Mouse (Mus musculus): ENCODE results near the gene Slco4a1. TPM values are rescaled to one million over a fixed set of nuclear protein-coding genes. Genes with fewer than 3 reads are reported as not detected.

The Slco4a1 gene
- polyA plus RNA-seq, 1 experiment from 2014 or later: 4.1 TPM

GRCm38 (mm10) chr2:180485306-180485705 is 29.3 kb downstream of the Slco4a1 start:
- Histone ChIP-seq H3K4me1 (peaks cover 51% of the 10 kb centered on the region), H3K27me3 (peaks cover 26% of the 10 kb centered on the region), H3K9ac (no peak overlapping the region)

GRCm38 (mm10) chr2:180488210-180488751 is 32.2 kb downstream of the Slco4a1 start:
- H3K4me1 ChIP-seq: peaks cover 29% of the 10 kb centered on the region
- peak overlapping the region; percentile 27 for H3K4me3 ChIP-seq (replicated peaks)
- WGBS: 5% methylated on average over 17 of the region's 17 CpGs
- peak overlapping the region; percentile 80 for H3K27ac ChIP-seq
- peak overlapping the region; percentile 33 for H3K9ac ChIP-seq
- H3K27me3 ChIP-seq: peaks cover 12% of the 10 kb centered on the region; the same call in 1 of the 2 replicates
- no peaks in the 10 kb centered on the region for H3K9me3 ChIP-seq
- ATAC-seq (ENCODE audit: low FRiP score): peak; percentile 87
- H3K4me2 ChIP-seq: peak overlapping the region; percentile 47
- no peaks in the 10 kb centered on the region for H3K36me3 ChIP-seq (replicated peaks)

More at GRCm38 (mm10) chr2:180485306-180485705, 29.3 kb downstream of the Slco4a1 start:
- ATAC-seq (ENCODE audit: low FRiP score): no peak
- 37% methylated on average over 3 of the region's 3 CpGs for WGBS
- Histone ChIP-seq H3K4me3 (replicated peaks) (no peak overlapping the region), H3K4me2 (no peak overlapping the region), H3K27ac (peak overlapping the region; percentile 44), H3K36me3 (replicated peaks) (no peaks in the 10 kb centered on the region), H3K9me3 (no peaks in the 10 kb centered on the region)

DNA sequence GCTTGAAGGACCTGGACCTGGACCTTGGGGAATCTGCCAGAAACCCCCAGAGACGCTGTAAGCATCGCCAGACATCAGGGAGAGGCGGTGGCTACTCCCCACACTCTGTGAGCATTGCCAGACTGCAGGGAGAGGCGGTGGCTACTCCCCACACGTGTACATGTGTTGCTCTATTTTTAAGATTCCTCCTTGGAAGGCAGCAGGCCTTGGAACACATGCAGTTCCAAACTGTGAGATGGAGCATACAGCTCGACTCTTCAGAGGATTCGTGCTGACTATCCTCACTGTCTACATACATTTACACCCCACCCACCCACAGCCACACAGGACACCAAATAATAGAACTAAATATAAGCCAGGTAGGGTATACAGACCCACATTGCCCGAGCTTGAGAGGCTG is 39.9 kb downstream of the Slco4a1 start:
- Histone ChIP-seq H3K9me3 (no peaks in the 10 kb centered on the region), H3K27ac (no peak overlapping the region), H3K27me3 (peaks cover 51% of the 10 kb centered on the region), H3K4me2 (no peak overlapping the region), H3K9ac (no peak overlapping the region), H3K4me3 (replicated peaks) (no peak overlapping the region), H3K4me1 (peaks cover 21% of the 10 kb centered on the region), H3K36me3 (replicated peaks) (no peaks in the 10 kb centered on the region)
- WGBS: 74% methylated on average over 8 of the region's 8 CpGs
- no peak for ATAC-seq (ENCODE audit: low FRiP score)

DNA sequence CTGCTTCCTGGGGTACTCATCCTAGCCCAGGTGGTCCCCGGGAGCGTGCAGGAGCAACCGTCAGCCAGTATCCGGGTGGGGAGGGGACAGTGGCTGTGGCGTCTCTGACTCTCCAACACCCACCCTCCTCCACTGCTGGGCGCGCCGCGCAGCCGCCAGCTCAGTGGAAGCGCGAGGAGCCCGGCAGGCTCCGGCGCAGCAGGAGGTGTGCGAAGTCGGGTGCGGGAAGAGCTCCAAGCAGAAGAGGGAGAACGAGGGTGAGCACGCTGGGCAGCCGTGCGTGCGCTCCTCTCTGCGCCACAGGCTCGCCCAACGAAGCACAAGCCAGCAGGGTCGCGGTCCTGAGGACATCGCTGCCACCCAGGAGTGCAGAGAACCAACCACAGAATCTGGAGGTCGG is 43.7 kb downstream of the Slco4a1 start, which contains the start of gene Ntsr1:
Ntsr1 (plus strand) TSS at position 236 of the 400 bp plus-strand sequence.
- Histone ChIP-seq H3K36me3 (replicated peaks) (no peaks in the 10 kb centered on the region), H3K27me3 (peaks cover 75% of the 10 kb centered on the region), H3K9me3 (no peaks in the 10 kb centered on the region), H3K4me1 (peaks cover 29% of the 10 kb centered on the region), H3K27ac (no peak within 1 kb of the TSS), H3K4me3 (replicated peaks) (peak within 1 kb of the TSS; percentile 37), H3K9ac (peak within 1 kb of the TSS; percentile 48), H3K4me2 (peak within 1 kb of the TSS; percentile 59)
- ATAC-seq (ENCODE audit: low FRiP score): peak; percentile 49; the same call in 1 of the 2 replicates
- under 1% methylated on average over 30 of the region's 30 CpGs for WGBS

- no peaks in the 10 kb centered on the region for H3K9me3 ChIP-seq
- 52% methylated on average over 13 of the region's 13 CpGs for WGBS
- H3K36me3 ChIP-seq (replicated peaks): no peaks in the 10 kb centered on the region
- H3K27me3 ChIP-seq: peaks cover 77% of the 10 kb centered on the region
- peaks cover 29% of the 10 kb centered on the region for H3K4me1 ChIP-seq
- peak overlapping the region; percentile 37; the same call in 1 of the 2 replicates for H3K4me3 ChIP-seq (replicated peaks)
- ATAC-seq (ENCODE audit: low FRiP score): no peak
- no peak overlapping the region for H3K27ac ChIP-seq
- no peak overlapping the region for H3K9ac ChIP-seq
- H3K4me2 ChIP-seq: peak overlapping the region; percentile 59
Observed at GRCm38 (mm10) chr2:180500726-180501125, 44.7 kb downstream of the Slco4a1 start.

DNA sequence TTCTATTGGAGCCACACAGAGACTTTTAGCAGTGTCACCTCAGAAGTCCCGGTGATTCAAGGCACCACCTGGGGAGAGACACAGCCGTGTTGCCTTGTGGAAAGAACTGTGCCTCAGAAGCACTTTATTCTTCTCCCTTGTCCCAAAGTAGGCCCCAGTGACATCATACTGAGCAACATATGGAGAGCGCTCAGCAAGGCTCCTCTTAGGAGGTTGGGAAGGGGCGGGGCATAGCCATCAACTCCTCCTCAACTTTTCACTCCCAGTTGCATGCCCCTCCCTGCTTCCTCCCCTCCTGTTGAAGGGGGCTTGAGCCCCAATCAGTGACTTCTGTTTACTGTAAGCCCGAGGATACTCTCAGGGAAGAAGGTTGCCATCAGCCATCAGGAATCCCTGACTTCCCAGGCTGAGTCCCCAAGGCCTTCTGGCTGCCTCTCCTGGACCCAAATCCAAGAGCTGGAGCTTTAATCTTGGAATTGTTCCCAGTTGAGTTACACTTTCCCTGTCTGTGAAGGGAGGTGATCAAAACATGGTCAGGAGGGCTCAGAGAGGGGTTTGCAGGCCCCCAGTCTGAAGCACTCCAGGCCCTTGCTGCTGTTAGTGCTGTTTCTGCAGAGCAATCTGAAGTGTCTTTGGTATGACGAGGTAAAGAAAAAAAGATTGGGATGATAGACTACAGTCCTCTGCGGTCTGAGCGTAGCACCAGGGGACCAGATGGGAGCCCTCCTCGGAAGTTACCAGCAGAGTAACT is 45.3 kb downstream of the Slco4a1 start:
- no peaks in the 10 kb centered on the region for H3K36me3 ChIP-seq (replicated peaks)
- no peaks in the 10 kb centered on the region for H3K9me3 ChIP-seq
- no peak overlapping the region for H3K27ac ChIP-seq
- no peak overlapping the region for H3K4me3 ChIP-seq (replicated peaks)
- no peak overlapping the region for H3K9ac ChIP-seq
- ATAC-seq (ENCODE audit: low FRiP score): peak; percentile 27; the same call in 1 of the 2 replicates
- H3K4me2 ChIP-seq: no peak overlapping the region
- H3K4me1 ChIP-seq: peaks cover 34% of the 10 kb centered on the region
- peaks cover 84% of the 10 kb centered on the region for H3K27me3 ChIP-seq
- WGBS: 48% methylated on average over 9 of the region's 9 CpGs

- H3K4me3 ChIP-seq (replicated peaks): no peak overlapping the region
- peaks cover 35% of the 10 kb centered on the region for H3K4me1 ChIP-seq
- no peak overlapping the region for H3K4me2 ChIP-seq
- H3K9ac ChIP-seq: peak overlapping the region; percentile 8
- H3K9me3 ChIP-seq: no peaks in the 10 kb centered on the region
- 29% methylated on average over 5 of the region's 5 CpGs for WGBS
- H3K36me3 ChIP-seq (replicated peaks): no peaks in the 10 kb centered on the region
- H3K27ac ChIP-seq: peak overlapping the region; percentile 77
- peak; percentile 36; the same call in 1 of the 2 replicates for ATAC-seq (ENCODE audit: low FRiP score)
- H3K27me3 ChIP-seq: peaks cover 51% of the 10 kb centered on the region
Observed at GRCm38 (mm10) chr2:180506281-180506680, 50.2 kb downstream of the Slco4a1 start.

GRCm38 (mm10) chr2:180508455-180509115 is 52.5 kb downstream of the Slco4a1 start:
- ATAC-seq (ENCODE audit: low FRiP score): no peak
- no peaks in the 10 kb centered on the region for H3K36me3 ChIP-seq (replicated peaks)
- 63% methylated on average over 14 of the region's 14 CpGs for WGBS
- H3K4me2 ChIP-seq: no peak overlapping the region; the same call in 1 of the 2 replicates
- H3K27me3 ChIP-seq: peaks cover 50% of the 10 kb centered on the region
- H3K27ac ChIP-seq: no peak overlapping the region
- H3K9ac ChIP-seq: no peak overlapping the region
- no peaks in the 10 kb centered on the region for H3K9me3 ChIP-seq
- no peak overlapping the region for H3K4me3 ChIP-seq (replicated peaks)
- peaks cover 38% of the 10 kb centered on the region for H3K4me1 ChIP-seq

- 92% methylated on average over 5 of the region's 5 CpGs for WGBS
- H3K27me3 ChIP-seq: peaks cover 49% of the 10 kb centered on the region
- H3K4me3 ChIP-seq (replicated peaks): no peak overlapping the region
- H3K9ac ChIP-seq: no peak overlapping the region
- H3K4me1 ChIP-seq: peaks cover 42% of the 10 kb centered on the region
- no peaks in the 10 kb centered on the region for H3K36me3 ChIP-seq (replicated peaks)
- no peak for ATAC-seq (ENCODE audit: low FRiP score)
- H3K27ac ChIP-seq: no peak overlapping the region
- no peaks in the 10 kb centered on the region for H3K9me3 ChIP-seq
- no peak overlapping the region for H3K4me2 ChIP-seq
Observed at GRCm38 (mm10) chr2:180510867-180511266, 54.8 kb downstream of the Slco4a1 start.

DNA sequence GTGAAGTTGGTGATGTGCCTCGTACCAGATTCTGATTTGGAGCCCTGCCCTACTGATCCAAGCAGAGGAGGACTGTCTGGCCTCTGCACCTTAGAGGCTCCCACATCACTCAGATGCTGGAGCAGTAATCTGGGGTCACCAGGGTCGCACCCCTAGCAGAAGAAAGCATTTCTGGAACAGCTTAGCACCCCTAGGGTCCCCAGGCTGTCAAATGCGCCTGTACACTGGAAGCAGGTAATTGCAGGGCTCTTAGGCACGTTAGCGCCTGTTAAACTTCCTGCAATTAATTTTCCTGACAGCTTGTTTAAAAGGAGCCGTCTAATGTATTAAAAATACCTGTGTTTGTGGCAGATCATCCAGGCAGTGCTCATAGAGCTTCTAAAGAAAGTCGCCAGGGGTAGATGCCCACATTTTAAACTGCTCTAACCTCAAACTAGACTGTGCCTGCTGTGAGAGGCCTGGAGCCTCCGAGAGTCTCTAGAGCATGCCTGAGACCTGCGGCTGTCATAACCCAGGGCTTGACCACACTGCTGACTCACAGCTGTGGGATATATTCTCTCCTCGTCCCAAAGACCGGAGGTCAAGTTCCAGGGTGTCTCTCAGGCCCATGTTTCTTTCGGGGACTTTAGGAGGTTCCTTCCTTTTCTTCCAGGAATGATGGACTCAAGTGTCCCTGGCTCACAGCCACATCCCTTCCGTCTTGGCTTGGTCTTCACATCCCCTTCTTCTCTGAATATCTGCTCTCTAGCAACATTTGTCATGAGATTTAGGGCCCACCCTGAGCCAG is 56.0 kb downstream of the Slco4a1 start:
- Histone ChIP-seq H3K4me1 (peaks cover 31% of the 10 kb centered on the region), H3K4me3 (replicated peaks) (no peak overlapping the region), H3K27ac (no peak overlapping the region), H3K4me2 (no peak overlapping the region), H3K27me3 (peaks cover 47% of the 10 kb centered on the region), H3K9me3 (no peaks in the 10 kb centered on the region), H3K36me3 (replicated peaks) (no peaks in the 10 kb centered on the region), H3K9ac (no peak overlapping the region)
- no peak for ATAC-seq (ENCODE audit: low FRiP score)
- WGBS: 70% methylated on average over 13 of the region's 13 CpGs

DNA sequence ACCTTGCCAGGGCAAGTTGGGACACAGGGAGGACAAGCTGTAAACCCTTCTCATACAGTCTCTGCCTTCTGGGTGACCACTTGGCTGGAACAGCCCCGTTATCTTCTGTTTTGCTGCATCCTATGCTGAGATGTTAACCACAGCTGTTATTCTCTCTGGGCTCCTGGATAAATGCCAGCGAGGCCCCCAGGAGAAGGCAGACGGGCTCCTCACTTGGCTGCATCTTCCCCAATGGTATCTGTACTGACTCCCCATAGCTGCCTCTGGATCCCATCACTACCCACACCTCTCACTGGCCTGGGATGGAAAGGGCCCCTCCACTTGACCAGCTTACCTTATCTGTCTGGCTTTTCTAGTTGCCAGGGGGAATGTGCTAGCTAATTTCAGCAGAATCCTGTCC is 57.0 kb downstream of the Slco4a1 start:
- H3K4me3 ChIP-seq (replicated peaks): no peak overlapping the region
- no peaks in the 10 kb centered on the region for H3K36me3 ChIP-seq (replicated peaks)
- H3K9ac ChIP-seq: no peak overlapping the region
- no peak overlapping the region for H3K4me2 ChIP-seq
- H3K27me3 ChIP-seq: peaks cover 47% of the 10 kb centered on the region
- 60% methylated on average over 3 of the region's 3 CpGs for WGBS
- H3K9me3 ChIP-seq: no peaks in the 10 kb centered on the region
- H3K4me1 ChIP-seq: peaks cover 29% of the 10 kb centered on the region
- H3K27ac ChIP-seq: no peak overlapping the region
- no peak for ATAC-seq (ENCODE audit: low FRiP score)

- peaks cover 21% of the 10 kb centered on the region for H3K4me1 ChIP-seq
Observed at GRCm38 (mm10) chr2:180513835-180514234, 57.8 kb downstream of the Slco4a1 start.

More at GRCm38 (mm10) chr2:180513835-180514234, 57.8 kb downstream of the Slco4a1 start:
- 17% methylated on average over 4 of the region's 4 CpGs for WGBS
- Histone ChIP-seq H3K9ac (no peak overlapping the region), H3K4me2 (no peak overlapping the region), H3K36me3 (replicated peaks) (no peaks in the 10 kb centered on the region), H3K27me3 (peaks cover 47% of the 10 kb centered on the region), H3K27ac (no peak overlapping the region), H3K4me3 (replicated peaks) (no peak overlapping the region), H3K9me3 (no peaks in the 10 kb centered on the region)
- no peak for ATAC-seq (ENCODE audit: low FRiP score)
